ENCODE assay signal across 24 mouse cellular contexts in the genomic region with DNA sequence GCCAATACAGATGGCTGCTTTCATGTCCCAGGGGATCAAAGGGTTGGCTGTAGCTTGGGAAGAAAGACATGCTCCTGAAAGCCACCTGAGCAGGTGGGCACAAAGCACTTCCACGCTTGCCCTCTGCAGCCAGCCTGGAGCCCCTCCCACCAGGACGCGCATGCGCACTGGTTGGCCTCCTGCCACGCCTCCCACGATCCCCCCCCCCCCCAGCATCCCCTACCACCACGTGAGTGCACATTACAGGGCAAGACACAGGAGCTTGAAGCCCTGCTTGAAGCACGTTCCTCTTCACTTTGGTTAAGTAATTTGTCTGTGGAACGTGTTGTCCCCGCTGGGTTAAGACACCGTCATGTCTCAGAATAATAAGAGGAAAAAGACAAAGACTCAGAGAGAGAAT.
DNase-seq lines count a peak whose midpoint lies in the region; ATAC-seq lines count a peak whose summit lies in the region.
"Had no signal": no experiment of that assay in that cellular context is flagged by ENCODE, and none has a peak within 500 bp of the region (broad histone marks: within the 10 kb centered on the region; RNA-seq: fewer than 3 reads in every experiment).

No protein-coding gene starts in this region.

- peaks cover 20% of the 10 kb centered on the region for H3K4me1 ChIP-seq in kidney, embryonic 16.5 days (ENCODE audit: insufficient read depth, low read length)
- no peaks in the 10 kb centered on the region for H3K4me1 ChIP-seq in hindbrain, embryonic 14.5 days (replicated peaks; ENCODE audit: control insufficient read depth, insufficient read depth, low read length)
- peaks cover 50% of the 10 kb centered on the region for H3K4me1 ChIP-seq in heart, embryonic 10.5 days
- H3K4me1 ChIP-seq: embryonic facial prominence, embryonic 12.5 days; forebrain, embryonic 13.5 days; liver, embryonic 13.5 days had no signal

- DNase-seq in kidney, postnatal 10 days, result no peak
- peak; percentile 10 for DNase-seq in thymus, postnatal 14 days
- DNase-seq in thymus, postnatal 10 days (ENCODE audit: low spot score in 2 of 2), result no peak
- no peak for DNase-seq in hindbrain, embryonic 14.5 days (ENCODE audit: low spot score)
- no peak for DNase-seq in heart, embryonic 10.5 days (ENCODE audit: low spot score)
- DNase-seq: adrenal gland, adult 8-10 months; cerebellum, adult 18-20 months; cerebellum, postnatal 14 days; kidney, adult 9 months; kidney, postnatal 36 days; liver, embryonic 13.5 days; lung, embryonic 14.5 days; right cerebral cortex, postnatal 25 days; spleen, adult 18-20 months had no signal

- ATAC-seq in kidney, embryonic 16.5 days (ENCODE audit: low FRiP score, low TSS enrichment), result peak; percentile 12; the same call in 1 of the 2 replicates
- ATAC-seq in hindbrain, embryonic 14.5 days (ENCODE audit: low FRiP score), result peak; percentile 40
- no peak for ATAC-seq in megakaryocyte progenitor cell, adult 5-6 weeks (replicated peaks; ENCODE audit: poor library complexity)
- ATAC-seq: activated CD4-positive, CD25-positive, alpha-beta regulatory T cell, adult 4 months; forebrain, embryonic 13.5 days; intestine, embryonic 16.5 days; Patski had no signal

- no peak overlapping the region for H3K4me2 ChIP-seq in kidney, embryonic 16.5 days (replicated peaks; ENCODE audit: low read depth, low read length)
- no peak overlapping the region for H3K4me2 ChIP-seq in hindbrain, embryonic 14.5 days (replicated peaks)
- H3K4me2 ChIP-seq: embryonic facial prominence, embryonic 12.5 days; forebrain, embryonic 13.5 days; heart, embryonic 11.5 days; liver, embryonic 13.5 days; lung, embryonic 14.5 days had no signal

- no peaks in the 10 kb centered on the region for H3K36me3 ChIP-seq in kidney, embryonic 16.5 days (ENCODE audit: insufficient read depth, low read length)
- H3K36me3 ChIP-seq in hindbrain, embryonic 14.5 days (replicated peaks; ENCODE audit: control insufficient read depth, insufficient read depth), result no peaks in the 10 kb centered on the region
- 0 out of 2 replicates have a peak, but pooled peaks cover 6% of the 10 kb centered on the region for H3K36me3 ChIP-seq in heart, embryonic 10.5 days
- H3K36me3 ChIP-seq: embryonic facial prominence, embryonic 12.5 days; G1E; liver, embryonic 13.5 days had no signal

- H3K27me3 ChIP-seq in kidney, embryonic 16.5 days (ENCODE audit: insufficient read depth, low read length), result no peaks in the 10 kb centered on the region
- no peaks in the 10 kb centered on the region for H3K27me3 ChIP-seq in hindbrain, embryonic 14.5 days (ENCODE audit: control insufficient read depth, insufficient read depth, low read length)
- no peaks in the 10 kb centered on the region for H3K27me3 ChIP-seq in heart, embryonic 10.5 days (ENCODE audit: insufficient read depth, poor library complexity, severe bottlenecking)
- H3K27me3 ChIP-seq: embryonic facial prominence, embryonic 12.5 days; forebrain, embryonic 13.5 days; liver, embryonic 13.5 days; Patski had no signal

- H3K27ac ChIP-seq in kidney, embryonic 16.5 days (ENCODE audit: low read length), result no peak overlapping the region
- H3K27ac ChIP-seq in hindbrain, embryonic 14.5 days, result no peak overlapping the region
- H3K27ac ChIP-seq in heart, embryonic 10.5 days, result no peak overlapping the region; the same call in 1 of the 2 replicates
- H3K27ac ChIP-seq: embryonic facial prominence, embryonic 12.5 days; forebrain, embryonic 13.5 days; liver, embryonic 13.5 days had no signal

- H3K9me3 ChIP-seq in kidney, embryonic 16.5 days (ENCODE audit: low read length), result peaks cover 6% of the 10 kb centered on the region
- H3K9me3 ChIP-seq in hindbrain, embryonic 14.5 days (ENCODE audit: control insufficient read depth, low read length), result no peaks in the 10 kb centered on the region
- H3K9me3 ChIP-seq in heart, embryonic 10.5 days, result peaks cover 7% of the 10 kb centered on the region
- H3K9me3 ChIP-seq: embryonic facial prominence, embryonic 12.5 days; liver, embryonic 13.5 days had no signal

- WGBS in kidney, embryonic 16.5 days, result 60% methylated on average over 11 of the region's 11 CpGs
- WGBS in hindbrain, embryonic 14.5 days, result 30% methylated on average over 11 of the region's 11 CpGs
- WGBS in heart, embryonic 10.5 days, result 69% methylated on average over 11 of the region's 11 CpGs

- H3K4me3 ChIP-seq in kidney, embryonic 16.5 days (ENCODE audit: low read length), result no peak overlapping the region
- H3K4me3 ChIP-seq in hindbrain, embryonic 14.5 days (replicated peaks; ENCODE audit: low read length), result no peak overlapping the region
- no peak overlapping the region for H3K4me3 ChIP-seq in heart, embryonic 10.5 days
- H3K4me3 ChIP-seq: embryonic facial prominence, embryonic 12.5 days; forebrain, embryonic 13.5 days; liver, embryonic 13.5 days; megakaryocyte, embryonic 14.5 days had no signal

- H3K9ac ChIP-seq in kidney, embryonic 16.5 days (replicated peaks; ENCODE audit: low read length), result no peak overlapping the region
- H3K9ac ChIP-seq in hindbrain, embryonic 14.5 days, result no peak overlapping the region
- H3K9ac ChIP-seq: embryonic facial prominence, embryonic 12.5 days; forebrain, embryonic 13.5 days; liver, embryonic 13.5 days; lung, embryonic 14.5 days had no signal
